Mouse (Mus musculus) neural tube, embryonic 13.5 days (tissue): Measurements from ENCODE around the gene Nptxr. TPM values are rescaled to one million over a fixed set of nuclear protein-coding genes. Genes with fewer than 3 reads are reported as not detected.

ENCODE experiments used
- ATAC-seq: fragments of 200-750 bp; cut with Nextera tagmentation; 2 replicates; pipeline ENCODE4 v1.8.0; 2017; ENCODE audit warnings: low read depth, mild to moderate bottlenecking, moderate TSS enrichment, moderate library complexity
- H3K27ac ChIP-seq: fragments of 300-500 bp; sonication (generic); replicated peaks from 2 replicates; pipeline ENCODE4 v1.5.1; 2015; ENCODE audit warnings: moderate library complexity, mild to moderate bottlenecking, inconsistent platforms
- H3K27me3 ChIP-seq: fragments of 300-500 bp; sonication (generic); 2 replicates; pipeline ENCODE4 v1.6.1; 2015; ENCODE audit warnings: mild to moderate bottlenecking, inconsistent platforms
- H3K36me3 ChIP-seq: fragments of 300-500 bp; sonication (generic); 2 replicates; pipeline ENCODE4 v1.6.1; 2015; ENCODE audit warnings: mild to moderate bottlenecking, inconsistent platforms
- H3K4me1 ChIP-seq: fragments of 300-500 bp; sonication (generic); replicated peaks from 2 replicates; pipeline ENCODE4 v1.6.1; 2015; ENCODE audit warnings: inconsistent platforms
- H3K4me2 ChIP-seq: fragments of 300-500 bp; sonication (generic); 2 replicates; pipeline ENCODE4 v1.6.1; 2015; ENCODE audit warnings: inconsistent platforms, mild to moderate bottlenecking, moderate library complexity
- H3K4me3 ChIP-seq: fragments of 300-500 bp; sonication (generic); 2 replicates; pipeline ENCODE4 v1.5.1; 2015; ENCODE audit warnings: mild to moderate bottlenecking, inconsistent platforms
- H3K9ac ChIP-seq: fragments of 300-500 bp; sonication (generic); 2 replicates; pipeline ENCODE4 v1.6.1; 2015; ENCODE audit warnings: moderate library complexity, mild to moderate bottlenecking, inconsistent platforms
- H3K9me3 ChIP-seq: fragments of 300-500 bp; sonication (generic); 2 replicates; pipeline ENCODE4 v1.6.1; 2016; ENCODE audit warnings: inconsistent platforms
- WGBS: fragments of 180-500 bp; shearing (Covaris S2); methylation state at CpG from one replicate; pipeline ENCODE4 v1.1.7; 2015; 5-methylcytosine and 5-hydroxymethylcytosine counted together
- polyA plus RNA-seq: library from polyadenylated mRNA; unstranded; fragments of >200 nt; fragmentation: Nextera tagmentation; extraction: Ambion mirVana; gene quantifications from 2 replicates; pipeline ENCODE4 v1.2.1, GENCODE M21; 2015

Nptxr gene
- polyA plus RNA-seq, result 19.9 and 22.1 TPM in 2 replicates

- H3K4me3 ChIP-seq, result peak within 1 kb of the TSS; percentile 67
- peaks cover 36% of the 10 kb centered on the region for H3K4me1 ChIP-seq
- H3K4me2 ChIP-seq, result peak within 1 kb of the TSS; percentile 77
- H3K9me3 ChIP-seq, result no peaks in the 10 kb centered on the region
- peaks cover 71% of the 10 kb centered on the region for H3K27me3 ChIP-seq
- peak within 1 kb of the TSS; percentile 84 for H3K27ac ChIP-seq
- peak within 1 kb of the TSS; percentile 81 for H3K9ac ChIP-seq
- peak; percentile 85 for ATAC-seq
- no peaks in the 10 kb centered on the region for H3K36me3 ChIP-seq
- WGBS, result 1% methylated on average over 76 of the region's 91 CpGs
These were observed at the start of gene Nptxr for GRCm38 (mm10) chr15:79804352-79805071. Nptxr (minus strand) TSS chr15:79804766.

DNA sequence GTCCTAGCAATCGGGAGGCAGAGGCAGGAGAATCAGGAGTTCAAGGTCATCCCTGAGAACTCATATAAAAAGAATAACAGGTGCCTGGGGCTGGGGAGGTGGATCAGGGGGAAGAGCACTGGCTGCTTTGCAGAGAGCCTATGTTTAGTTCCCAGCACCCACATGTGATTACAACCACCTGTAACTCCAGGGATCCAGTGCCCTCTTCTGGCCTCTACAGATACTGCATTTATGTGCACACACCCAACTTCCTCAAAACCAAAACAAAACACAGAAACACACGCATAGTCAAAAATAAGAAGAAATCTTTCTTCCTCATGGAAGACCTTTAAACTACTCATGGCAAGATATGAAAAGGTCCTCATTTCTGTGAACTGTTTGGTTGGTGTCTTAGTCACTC is 45.6 kb upstream of the Nptxr start:
- no peaks in the 10 kb centered on the region for H3K36me3 ChIP-seq
- H3K27ac ChIP-seq, result no peak overlapping the region
- H3K4me2 ChIP-seq, result no peak overlapping the region
- H3K4me1 ChIP-seq, result peaks cover 10% of the 10 kb centered on the region; the same call in 1 of the 2 replicates
- H3K9ac ChIP-seq, result no peak overlapping the region
- no peaks in the 10 kb centered on the region for H3K27me3 ChIP-seq
- ATAC-seq, result no peak
- WGBS, result 94% methylated on average over 2 of the region's 2 CpGs
- H3K4me3 ChIP-seq, result no peak overlapping the region
- no peaks in the 10 kb centered on the region for H3K9me3 ChIP-seq

DNA sequence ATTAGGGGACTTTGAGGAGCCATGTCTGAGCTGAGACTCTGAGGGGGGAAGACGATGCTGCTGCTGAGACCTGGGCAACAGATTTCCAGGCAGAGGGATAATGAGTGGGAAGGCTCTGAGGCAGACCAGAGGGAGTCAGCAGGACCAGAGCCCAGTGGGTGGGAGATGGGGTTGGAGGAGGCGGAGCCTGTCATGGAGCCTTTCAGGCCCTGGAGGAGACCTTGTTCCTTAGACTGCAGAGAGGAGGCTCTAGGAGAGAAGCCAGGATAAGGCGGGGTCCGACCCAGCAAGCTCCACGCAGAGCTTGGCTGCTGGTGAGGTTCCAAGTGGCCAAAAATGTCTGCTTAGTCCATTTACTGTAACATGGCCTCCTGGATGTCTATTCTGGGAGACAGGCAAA is 42.5 kb upstream of the Nptxr start:
- no peaks in the 10 kb centered on the region for H3K27me3 ChIP-seq
- peaks cover 10% of the 10 kb centered on the region; the same call in 1 of the 2 replicates for H3K4me1 ChIP-seq
- no peak for ATAC-seq
- H3K4me3 ChIP-seq, result no peak overlapping the region
- H3K9me3 ChIP-seq, result no peaks in the 10 kb centered on the region
- no peak overlapping the region for H3K27ac ChIP-seq
- 27% methylated on average over 5 of the region's 5 CpGs for WGBS
- H3K36me3 ChIP-seq, result no peaks in the 10 kb centered on the region
- H3K4me2 ChIP-seq, result no peak overlapping the region
- H3K9ac ChIP-seq, result no peak overlapping the region

DNA sequence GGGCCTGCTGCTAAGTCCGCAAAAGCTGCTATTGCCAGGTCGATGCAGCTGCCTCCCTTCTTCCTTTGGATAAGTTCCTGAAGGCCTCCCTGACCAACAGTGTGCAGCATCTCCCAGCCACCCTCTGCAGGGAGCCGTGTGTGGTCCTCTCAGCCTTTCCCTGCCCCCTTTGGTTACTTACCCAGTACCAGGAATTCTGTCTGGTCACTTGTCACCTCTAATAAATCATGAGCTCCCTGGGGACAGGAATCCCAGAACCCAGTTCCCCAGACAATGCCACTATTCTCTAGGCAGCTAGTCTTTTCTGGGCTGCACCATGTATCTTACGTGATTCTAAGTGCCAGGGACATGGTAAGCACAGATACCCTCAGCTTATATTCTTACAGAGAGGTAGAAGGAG is 41.4 kb upstream of the Nptxr start:
- H3K4me3 ChIP-seq, result no peak overlapping the region
- no peak overlapping the region for H3K27ac ChIP-seq
- no peaks in the 10 kb centered on the region for H3K9me3 ChIP-seq
- peaks cover 10% of the 10 kb centered on the region; the same call in 1 of the 2 replicates for H3K4me1 ChIP-seq
- no peak for ATAC-seq
- WGBS, result 38% methylated on average over 4 of the region's 4 CpGs
- no peaks in the 10 kb centered on the region for H3K27me3 ChIP-seq
- H3K36me3 ChIP-seq, result no peaks in the 10 kb centered on the region
- no peak overlapping the region for H3K9ac ChIP-seq
- H3K4me2 ChIP-seq, result no peak overlapping the region

- no peaks in the 10 kb centered on the region for H3K36me3 ChIP-seq
- peaks cover 10% of the 10 kb centered on the region; the same call in 1 of the 2 replicates for H3K4me1 ChIP-seq
- H3K9ac ChIP-seq, result no peak overlapping the region
- no peak for ATAC-seq
- WGBS, result 89% methylated on average over 3 of the region's 3 CpGs
- H3K27ac ChIP-seq, result no peak overlapping the region
- H3K4me3 ChIP-seq, result no peak overlapping the region
- H3K27me3 ChIP-seq, result no peaks in the 10 kb centered on the region
- no peak overlapping the region for H3K4me2 ChIP-seq
- H3K9me3 ChIP-seq, result no peaks in the 10 kb centered on the region
These were observed 38.4 kb upstream of the Nptxr start for GRCm38 (mm10) chr15:79842985-79843384.

DNA sequence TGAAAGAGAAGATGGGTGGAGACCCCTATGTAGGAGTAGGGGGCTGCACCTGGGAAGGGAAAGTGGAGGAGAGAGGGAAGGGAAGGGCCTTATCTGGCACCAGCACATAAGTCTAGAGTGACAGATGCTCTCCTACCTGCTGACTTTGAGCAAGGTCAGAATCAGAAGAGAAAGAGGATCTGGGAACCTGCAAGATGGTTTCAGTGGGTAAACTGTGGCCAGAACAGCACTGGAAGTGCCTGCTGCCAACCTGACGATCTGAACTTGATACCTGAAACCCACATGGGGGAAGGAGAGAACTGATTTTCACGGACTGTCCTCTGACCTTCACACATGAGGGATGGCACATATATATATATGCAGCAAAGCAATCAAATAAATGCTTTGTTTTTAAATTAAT is 35.7 kb upstream of the Nptxr start:
- Histone ChIP-seq H3K27me3 (no peaks in the 10 kb centered on the region), H3K4me3 (no peak overlapping the region), H3K36me3 (no peaks in the 10 kb centered on the region), H3K27ac (no peak overlapping the region), H3K9me3 (no peaks in the 10 kb centered on the region), H3K9ac (no peak overlapping the region), H3K4me2 (no peak overlapping the region), H3K4me1 (peaks cover 8% of the 10 kb centered on the region)
- 64% methylated on average over 2 of the region's 2 CpGs for WGBS
- no peak for ATAC-seq

DNA sequence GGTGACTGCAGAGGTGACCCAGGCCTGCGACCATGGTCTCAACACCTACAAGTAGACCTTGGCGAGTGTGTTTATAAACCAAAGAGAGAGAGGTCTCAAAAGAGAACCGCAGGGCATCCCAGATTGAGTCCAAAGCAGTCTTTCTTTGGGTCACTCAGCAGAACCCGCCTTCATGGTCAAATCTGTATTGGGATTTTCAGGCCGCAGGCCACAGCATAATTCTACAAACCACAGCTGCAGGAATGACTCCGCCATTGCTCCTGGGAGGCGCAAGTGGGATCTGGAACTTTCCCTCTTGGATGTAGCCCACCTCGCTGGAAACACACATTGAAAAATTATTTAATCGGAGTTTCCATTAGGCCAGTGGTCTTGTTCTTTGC is 30.3 kb upstream of the Nptxr start:
- Histone ChIP-seq H3K4me3 (peak overlapping the region; percentile 82), H3K9ac (peak overlapping the region; percentile 68), H3K27ac (peak overlapping the region; percentile 98), H3K27me3 (no peaks in the 10 kb centered on the region), H3K4me1 (peaks cover 49% of the 10 kb centered on the region), H3K4me2 (peak overlapping the region; percentile 95), H3K36me3 (peaks cover 8% of the 10 kb centered on the region; the same call in 1 of the 2 replicates), H3K9me3 (no peaks in the 10 kb centered on the region)
- WGBS, result 43% methylated on average over 9 of the region's 9 CpGs
- ATAC-seq, result no peak

- Histone ChIP-seq H3K27me3 (no peaks in the 10 kb centered on the region), H3K4me3 (peak within 1 kb of the TSS; percentile 82), H3K36me3 (peaks cover 8% of the 10 kb centered on the region; the same call in 1 of the 2 replicates), H3K4me1 (peaks cover 55% of the 10 kb centered on the region), H3K9ac (peak within 1 kb of the TSS; percentile 93), H3K4me2 (peak within 1 kb of the TSS; percentile 95), H3K9me3 (no peaks in the 10 kb centered on the region), H3K27ac (peak within 1 kb of the TSS; percentile 98)
- peak; percentile 92 for ATAC-seq
- under 1% methylated on average over 58 of the region's 58 CpGs for WGBS
These were observed 29.7 kb upstream of the Nptxr start, which contains the start of the genes Npcd and Cbx6 for GRCm38 (mm10) chr15:79834130-79834880. Npcd (minus strand) TSS chr15:79834237. Cbx6 (minus strand) TSS chr15:79834688.

DNA sequence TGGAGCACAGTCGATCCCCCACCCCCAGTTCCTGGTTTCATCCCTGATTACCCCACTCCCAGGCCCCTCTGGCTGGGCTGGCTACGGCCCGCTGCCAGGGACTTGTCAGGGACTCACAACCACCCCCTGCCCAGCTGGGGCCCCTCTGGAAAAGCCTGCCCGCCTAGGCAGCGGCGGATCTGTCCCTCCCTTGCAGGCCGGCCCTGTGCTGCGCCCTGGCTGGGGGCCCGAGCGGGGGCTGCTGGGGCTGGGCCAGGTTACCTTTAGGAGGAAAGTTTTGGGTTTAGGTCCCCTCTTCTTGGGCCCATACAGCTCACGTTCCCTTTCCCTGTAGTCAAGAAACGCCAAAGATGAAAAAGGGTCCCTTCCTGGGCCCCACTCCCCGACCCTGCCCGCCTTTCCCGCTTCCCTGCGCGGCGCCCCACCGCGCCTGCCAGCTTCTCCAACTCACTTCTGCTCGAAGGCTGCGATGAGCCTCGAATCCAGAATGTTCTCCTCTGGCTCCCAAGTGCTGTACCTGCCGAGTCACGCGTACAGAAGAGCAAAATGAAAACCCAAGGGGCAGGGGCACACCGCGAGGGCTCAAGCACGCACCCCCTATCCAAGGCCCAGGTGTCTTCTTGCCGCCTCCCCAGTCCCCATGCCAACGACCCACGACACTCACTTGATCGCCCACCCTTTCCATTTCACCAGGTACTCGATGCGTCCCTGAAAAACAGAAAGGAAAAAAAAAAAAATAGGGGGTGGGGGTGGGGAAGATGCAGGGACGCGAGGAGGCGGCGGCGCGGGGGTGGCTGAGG is 28.9 kb upstream of the Nptxr start:
- ATAC-seq, result 0 out of 2 replicates have a peak, but pooled peaks have one; percentile 3
- H3K36me3 ChIP-seq, result peaks cover 11% of the 10 kb centered on the region
- peak overlapping the region; percentile 82 for H3K4me3 ChIP-seq
- WGBS, result under 1% methylated on average over 41 of the region's 41 CpGs
- H3K27ac ChIP-seq, result peak overlapping the region; percentile 98
- peak overlapping the region; percentile 95 for H3K4me2 ChIP-seq
- peaks cover 64% of the 10 kb centered on the region for H3K4me1 ChIP-seq
- no peaks in the 10 kb centered on the region for H3K27me3 ChIP-seq
- peak overlapping the region; percentile 93 for H3K9ac ChIP-seq
- H3K9me3 ChIP-seq, result no peaks in the 10 kb centered on the region

DNA sequence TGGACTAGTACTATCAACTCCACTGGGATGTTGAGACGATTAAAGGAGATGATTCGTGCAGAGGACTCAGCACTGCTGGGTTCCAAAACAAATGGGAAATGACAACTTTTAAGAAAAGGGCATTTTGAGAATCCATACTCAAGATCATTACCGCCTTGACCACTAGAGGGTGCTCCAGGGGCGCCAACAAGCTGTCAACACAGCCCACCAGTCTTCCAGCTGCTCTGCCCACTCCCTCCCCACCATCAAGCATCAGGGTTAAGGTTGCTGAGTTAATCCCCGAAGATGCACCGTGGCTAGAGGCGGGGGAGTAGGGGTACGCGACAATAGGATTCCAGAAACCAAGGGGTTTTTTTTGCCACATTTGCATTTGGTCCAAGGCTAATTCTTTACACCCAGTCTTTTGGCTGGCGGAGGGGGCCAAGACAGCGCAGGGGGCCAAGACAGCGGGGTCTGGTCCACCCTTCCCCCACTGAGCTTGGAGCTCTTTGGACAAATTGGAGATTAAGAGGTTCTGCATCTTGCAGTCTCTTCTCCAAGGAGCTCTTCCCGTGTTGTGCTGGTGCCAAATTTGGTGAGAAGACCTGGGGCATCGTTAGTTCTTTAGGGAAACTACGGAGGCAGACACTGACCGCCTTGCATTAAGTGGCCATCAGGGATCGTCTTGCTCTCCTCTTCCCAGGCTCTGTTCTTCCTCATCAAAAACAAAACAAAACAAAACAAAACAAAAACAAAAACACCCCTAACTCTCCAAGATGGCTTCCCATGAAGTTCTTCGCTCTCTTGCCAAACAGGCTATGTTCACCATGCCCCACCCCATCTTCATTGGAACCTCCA is 27.7 kb upstream of the Nptxr start:
- Histone ChIP-seq H3K27me3 (no peaks in the 10 kb centered on the region), H3K9me3 (no peaks in the 10 kb centered on the region), H3K4me1 (peaks cover 75% of the 10 kb centered on the region), H3K36me3 (peaks cover 23% of the 10 kb centered on the region), H3K9ac (peak overlapping the region; percentile 93), H3K4me3 (peak overlapping the region; percentile 82), H3K4me2 (peak overlapping the region; percentile 95), H3K27ac (peak overlapping the region; percentile 98)
- WGBS, result 30% methylated on average over 18 of the region's 18 CpGs
- no peak for ATAC-seq

DNA sequence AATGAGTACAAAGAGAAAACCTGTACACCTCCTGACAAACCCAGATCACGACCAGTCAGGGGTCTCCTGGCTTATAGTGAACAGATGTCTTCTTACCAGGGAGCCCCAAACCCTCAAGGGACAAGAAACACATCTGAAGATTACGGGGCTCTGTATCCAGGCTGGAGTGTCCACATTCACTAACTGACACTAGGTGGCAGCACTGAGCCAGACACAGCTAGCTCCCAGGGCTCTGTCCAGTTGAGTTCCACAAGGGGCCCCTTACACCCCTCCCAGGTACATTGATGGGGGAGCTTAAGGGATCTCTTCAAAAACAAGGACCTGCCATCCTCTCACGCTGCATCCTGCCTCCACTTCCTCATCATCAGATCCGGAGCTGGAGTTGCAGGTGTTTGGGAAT is 25.8 kb upstream of the Nptxr start:
- no peak for ATAC-seq
- Histone ChIP-seq H3K27me3 (no peaks in the 10 kb centered on the region), H3K36me3 (peaks cover 35% of the 10 kb centered on the region), H3K4me3 (no peak overlapping the region), H3K27ac (no peak overlapping the region), H3K4me1 (peaks cover 86% of the 10 kb centered on the region), H3K9ac (peak overlapping the region; percentile 41; the same call in 1 of the 2 replicates), H3K9me3 (no peaks in the 10 kb centered on the region), H3K4me2 (no peak overlapping the region)
- 15% methylated on average over 4 of the region's 4 CpGs for WGBS
